Mouse (Mus musculus): ENCODE measurements around the gene Ipmk.

- TF ChIP-seq GATA1 (IDR thresholded peaks at IDR 0.05; ENCODE audit: low read length) = no peak
- TF ChIP-seq TAL1 (IDR thresholded peaks at IDR 0.05; ENCODE audit: low read length) = no peak
Observed at GRCm38 (mm10) chr10:71306759-71307158, 40.8 kb upstream of the Ipmk start.
